Mouse (Mus musculus) adrenal gland, postnatal 4 days (tissue): ENCODE measurements around the gene Gm17361. TPM values are rescaled to one million over a fixed set of nuclear protein-coding genes. Genes with fewer than 3 reads are reported as not detected.
"Not testable (repeated sequence)": the region's sequence is repeated elsewhere in the genome, so short reads cannot be mapped to it uniquely, and the experiment has no call there.

ENCODE experiments used
- DNase-seq, 2 experiments: peaks; one replicate each; pipeline ENCODE4 v3.0.0; 2021 to 2022; ENCODE audit warnings: low spot score in 2 of 2, mixed read lengths in 2 of 2
- long read RNA-seq, 2 experiments: library from polyadenylated mRNA; stranded (forward); transcript quantifications; one replicate each; pipeline ENCODE4 v2.0.0; 2021
- total RNA-seq, 2 experiments: library from RNA; stranded (reverse); gene quantifications; 2 replicates each; pipeline ENCODE4 v1.2.3; 2021

Gene Gm17361
- not detected for total RNA-seq
- long read RNA-seq, experiment 1, result 0 reads
- long read RNA-seq, experiment 2, result 0 reads

DNA sequence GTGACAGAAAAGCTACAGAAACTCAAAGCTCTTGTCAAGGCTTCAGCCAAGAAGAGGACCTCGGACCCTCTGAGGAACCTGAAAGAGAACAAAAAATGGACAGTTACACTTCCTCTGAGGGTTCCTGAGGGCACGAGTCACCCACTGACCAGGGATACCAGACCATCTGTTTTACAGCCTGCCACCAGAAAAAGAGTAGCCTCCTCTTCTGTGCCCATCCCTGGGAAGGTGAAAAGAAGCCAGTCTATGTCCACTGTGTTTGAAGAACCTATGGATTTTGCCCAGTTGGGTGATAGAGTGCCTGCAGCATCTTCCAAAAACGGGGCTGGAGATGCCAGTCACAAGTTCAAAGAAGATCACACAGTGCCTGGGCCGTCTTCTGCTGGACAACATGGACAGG, at the start of gene Gm17361:
TSS of gene Gm17361 (plus strand) at position 301 of the 400 bp plus-strand sequence.
- not testable (repeated sequence) for DNase-seq
